In genomic region chr13:53945681-53946080, GRCm38 (mm10) we compare ENCODE assay signal across 16 mouse cellular contexts.
DNase-seq lines count a peak whose midpoint lies in the region; ATAC-seq and TF ChIP-seq lines count a peak whose summit lies in the region.
"Had no signal": no experiment of that assay in that cellular context is flagged by ENCODE, and none has a peak within 500 bp of the region (broad histone marks: within the 10 kb centered on the region; RNA-seq: fewer than 3 reads in every experiment).

No protein-coding gene starts in this region.

- intact Hi-C loops in left cerebral cortex, postnatal 25 days (cut with DNase I) = no loop called here

- no peak for TF ChIP-seq CTCF in liver, adult 2 months (IDR thresholded peaks at IDR 0.05; ENCODE audit: low read depth, low read length)
- TF ChIP-seq CTCF in liver, postnatal 0 days (IDR thresholded peaks at IDR 0.05; ENCODE audit: low read depth) = no peak

- H3K36me3 ChIP-seq in liver, adult 2 months (ENCODE audit: control insufficient read depth, insufficient read depth, low read length) = no peaks in the 10 kb centered on the region
- no peaks in the 10 kb centered on the region for H3K36me3 ChIP-seq in liver, postnatal 0 days (replicated peaks; ENCODE audit: insufficient read depth, low read length)
- H3K36me3 ChIP-seq: midbrain, embryonic 15.5 days; neural tube, embryonic 15.5 days had no signal

- no peak for TF ChIP-seq POLR2A in liver, adult 2 months (IDR thresholded peaks at IDR 0.05; ENCODE audit: extremely low read depth, insufficient read depth, low read length)

- no peaks in the 10 kb centered on the region for H3K4me1 ChIP-seq in liver, adult 2 months (ENCODE audit: control insufficient read depth, insufficient read depth, low read length)
- H3K4me1 ChIP-seq in liver, postnatal 0 days (ENCODE audit: insufficient read depth) = no peaks in the 10 kb centered on the region

- no peaks in the 10 kb centered on the region for H3K27me3 ChIP-seq in liver, adult 2 months (ENCODE audit: control insufficient read depth, insufficient read depth, low read length)
- no peaks in the 10 kb centered on the region for H3K27me3 ChIP-seq in liver, postnatal 0 days (ENCODE audit: insufficient read depth, low read length)
- H3K27me3 ChIP-seq: midbrain, embryonic 15.5 days; neural tube, embryonic 15.5 days had no signal

- H3K4me2 ChIP-seq in liver, postnatal 0 days (ENCODE audit: low read depth, low read length) = no peak overlapping the region
- H3K4me2 ChIP-seq: midbrain, embryonic 15.5 days; neural tube, embryonic 15.5 days had no signal

- no peak for TF ChIP-seq EP300 in liver, postnatal 0 days (IDR thresholded peaks at IDR 0.05; ENCODE audit: low read depth)

- H3K4me3 ChIP-seq in liver, adult 2 months (ENCODE audit: insufficient read depth, low read depth, low read length) = no peak overlapping the region
- no peak overlapping the region for H3K4me3 ChIP-seq in liver, postnatal 0 days (ENCODE audit: low read depth, low read length)
- H3K4me3 ChIP-seq: midbrain, embryonic 15.5 days; neural tube, embryonic 15.5 days had no signal

- peak; percentile 56 to 75 for DNase-seq in frontal cortex, adult 2 months (ENCODE audit: extremely low spot score in 1 of 2, low spot score in 1 of 2)
- DNase-seq in frontal cortex, postnatal 25 days (ENCODE audit: low spot score in 2 of 2) = no peak
- peak; percentile 0 for DNase-seq in liver, adult 2 months (ENCODE audit: extremely low read depth, low read depth, low spot score)
- DNase-seq in liver, postnatal 0 days = no peak
- DNase-seq in heart, adult 9 months (ENCODE audit: low spot score in 2 of 2) = peak; percentile 40 to 67
- peak; percentile 35 to 87 for DNase-seq in left cerebral cortex, postnatal 25 days (ENCODE audit: low spot score in 2 of 2)
- DNase-seq in ovary, postnatal 36 days (ENCODE audit: low spot score) = no peak
- DNase-seq in urinary bladder, postnatal 36 days (ENCODE audit: low spot score in 2 of 2) = no peak
- DNase-seq: adrenal gland, adult 2 months; cerebellum, adult 11 months; lung, postnatal 14 days had no signal

- no peaks in the 10 kb centered on the region for H3K79me2 ChIP-seq in liver, adult 2 months (ENCODE audit: control insufficient read depth, insufficient read depth, low read length)

- WGBS in liver, adult 2 months = 52% methylated on average over 5 of the region's 5 CpGs
- 47% methylated on average over 5 of the region's 5 CpGs for WGBS in liver, postnatal 0 days (ENCODE audit: insufficient replicate concordance)

- no peaks in the 10 kb centered on the region for H3K9me3 ChIP-seq in liver, postnatal 0 days (ENCODE audit: low read length)
- H3K9me3 ChIP-seq: midbrain, embryonic 15.5 days; neural tube, embryonic 15.5 days had no signal

- H3K9ac ChIP-seq in liver, adult 2 months (ENCODE audit: low read depth, low read length) = no peak overlapping the region
- H3K9ac ChIP-seq in liver, postnatal 0 days (replicated peaks) = no peak overlapping the region
- H3K9ac ChIP-seq: midbrain, embryonic 15.5 days; neural tube, embryonic 15.5 days had no signal

- H3K27ac ChIP-seq in liver, adult 2 months (replicated peaks; ENCODE audit: insufficient read depth, low read depth, low read length) = no peak overlapping the region
- no peak overlapping the region for H3K27ac ChIP-seq in liver, postnatal 0 days (ENCODE audit: low read depth)
- H3K27ac ChIP-seq: midbrain, embryonic 15.5 days; neural tube, embryonic 15.5 days; stomach, postnatal 0 days had no signal

- ATAC-seq in liver, postnatal 0 days = no peak
- ATAC-seq: CD4-positive, CD25-positive, alpha-beta regulatory T cell, adult 4 months; midbrain, embryonic 15.5 days; Patski had no signal

Comparison
In these comparisons a context has a peak if more than half of its experiments do, and no peak if none do; other contexts are left out.
1. DNase-seq: peak in frontal cortex, adult 2 months (2 of 2), liver, adult 2 months (single experiment), heart, adult 9 months (2 of 2) and left cerebral cortex, postnatal 25 days (2 of 2); none in frontal cortex, postnatal 25 days (0 of 2), liver, postnatal 0 days (single experiment), ovary, postnatal 36 days (single experiment) and urinary bladder, postnatal 36 days (0 of 2).